Mouse (Mus musculus): ENCODE measurements around the gene Arl14ep. TPM values are rescaled to one million over a fixed set of nuclear protein-coding genes. Genes with fewer than 3 reads are reported as not detected.

The Arl14ep gene
- polyA plus RNA-seq, 1 experiment from 2014 or later = 37.9 TPM

GRCm38 (mm10) chr2:106959380-106959779, 14.8 kb downstream of the Arl14ep start:
- ATAC-seq (ENCODE audit: low FRiP score) (no peak), DNase-seq (ENCODE audit: low spot score) (no peak)
- Histone ChIP-seq H3K27ac (no peak overlapping the region), H3K4me1 (replicated peaks; ENCODE audit: control insufficient read depth, insufficient read depth, low read length) (no peaks in the 10 kb centered on the region), H3K9ac (no peak overlapping the region), H3K36me3 (replicated peaks; ENCODE audit: control insufficient read depth, insufficient read depth) (peaks cover 10% of the 10 kb centered on the region), H3K4me3 (replicated peaks; ENCODE audit: low read length) (no peak overlapping the region), H3K4me2 (replicated peaks) (no peak overlapping the region), H3K27me3 (ENCODE audit: control insufficient read depth, insufficient read depth, low read length) (no peaks in the 10 kb centered on the region), H3K9me3 (ENCODE audit: control insufficient read depth, low read length) (no peaks in the 10 kb centered on the region)
- WGBS = 85% methylated on average over 5 of the region's 5 CpGs

- no peak overlapping the region for H3K9ac ChIP-seq
- H3K9me3 ChIP-seq (ENCODE audit: control insufficient read depth, low read length) = no peaks in the 10 kb centered on the region
- H3K36me3 ChIP-seq (replicated peaks; ENCODE audit: control insufficient read depth, insufficient read depth) = peaks cover 9% of the 10 kb centered on the region; the same call in 1 of the 2 replicates
- DNase-seq (ENCODE audit: low spot score) = no peak
- ATAC-seq (ENCODE audit: low FRiP score) = no peak
- H3K4me1 ChIP-seq (replicated peaks; ENCODE audit: control insufficient read depth, insufficient read depth, low read length) = 0 out of 2 replicates have a peak, but pooled peaks cover 3% of the 10 kb centered on the region
- no peak overlapping the region for H3K4me2 ChIP-seq (replicated peaks)
- no peaks in the 10 kb centered on the region for H3K27me3 ChIP-seq (ENCODE audit: control insufficient read depth, insufficient read depth, low read length)
- no peak overlapping the region for H3K27ac ChIP-seq
- WGBS = 82% methylated on average over 6 of the region's 6 CpGs
- no peak overlapping the region for H3K4me3 ChIP-seq (replicated peaks; ENCODE audit: low read length)
These were observed 15.3 kb downstream of the Arl14ep start for GRCm38 (mm10) chr2:106958916-106959315.

GRCm38 (mm10) chr2:106956146-106956545, 18.1 kb downstream of the Arl14ep start:
- H3K36me3 ChIP-seq (replicated peaks; ENCODE audit: control insufficient read depth, insufficient read depth) = no peaks in the 10 kb centered on the region
- 0 out of 2 replicates have a peak, but pooled peaks cover 3% of the 10 kb centered on the region for H3K4me1 ChIP-seq (replicated peaks; ENCODE audit: control insufficient read depth, insufficient read depth, low read length)
- H3K4me3 ChIP-seq (replicated peaks; ENCODE audit: low read length) = no peak overlapping the region
- no peaks in the 10 kb centered on the region for H3K9me3 ChIP-seq (ENCODE audit: control insufficient read depth, low read length)
- ATAC-seq (ENCODE audit: low FRiP score) = no peak
- no peak overlapping the region for H3K4me2 ChIP-seq (replicated peaks)
- DNase-seq (ENCODE audit: low spot score) = no peak
- no peak overlapping the region for H3K9ac ChIP-seq
- no peak overlapping the region for H3K27ac ChIP-seq
- WGBS = 62% methylated on average over 6 of the region's 6 CpGs
- no peaks in the 10 kb centered on the region for H3K27me3 ChIP-seq (ENCODE audit: control insufficient read depth, insufficient read depth, low read length)

GRCm38 (mm10) chr2:106955621-106956020, 18.6 kb downstream of the Arl14ep start:
- peak; percentile 90 for DNase-seq (ENCODE audit: low spot score)

GRCm38 (mm10) chr2:106954975-106955374, 19.2 kb downstream of the Arl14ep start:
- H3K4me2 ChIP-seq (replicated peaks) = no peak overlapping the region
- no peaks in the 10 kb centered on the region for H3K36me3 ChIP-seq (replicated peaks; ENCODE audit: control insufficient read depth, insufficient read depth)
- no peak for DNase-seq (ENCODE audit: low spot score)
- no peaks in the 10 kb centered on the region for H3K9me3 ChIP-seq (ENCODE audit: control insufficient read depth, low read length)
- H3K27ac ChIP-seq = no peak overlapping the region
- no peak overlapping the region for H3K9ac ChIP-seq
- 57% methylated on average over 6 of the region's 6 CpGs for WGBS
- no peak for ATAC-seq (ENCODE audit: low FRiP score)
- 0 out of 2 replicates have a peak, but pooled peaks cover 3% of the 10 kb centered on the region for H3K4me1 ChIP-seq (replicated peaks; ENCODE audit: control insufficient read depth, insufficient read depth, low read length)
- no peaks in the 10 kb centered on the region for H3K27me3 ChIP-seq (ENCODE audit: control insufficient read depth, insufficient read depth, low read length)
- no peak overlapping the region for H3K4me3 ChIP-seq (replicated peaks; ENCODE audit: low read length)

More at GRCm38 (mm10) chr2:106955621-106956020, 18.6 kb downstream of the Arl14ep start:
- H3K4me2 ChIP-seq (replicated peaks) = no peak overlapping the region
- H3K27ac ChIP-seq = no peak overlapping the region
- H3K4me3 ChIP-seq (replicated peaks; ENCODE audit: low read length) = no peak overlapping the region
- 0 out of 2 replicates have a peak, but pooled peaks cover 3% of the 10 kb centered on the region for H3K4me1 ChIP-seq (replicated peaks; ENCODE audit: control insufficient read depth, insufficient read depth, low read length)
- no peak for ATAC-seq (ENCODE audit: low FRiP score)
- WGBS = 15% methylated on average over 10 of the region's 10 CpGs
- H3K9ac ChIP-seq = no peak overlapping the region
- no peaks in the 10 kb centered on the region for H3K9me3 ChIP-seq (ENCODE audit: control insufficient read depth, low read length)
- no peaks in the 10 kb centered on the region for H3K27me3 ChIP-seq (ENCODE audit: control insufficient read depth, insufficient read depth, low read length)
- no peaks in the 10 kb centered on the region for H3K36me3 ChIP-seq (replicated peaks; ENCODE audit: control insufficient read depth, insufficient read depth)

- ATAC-seq (ENCODE audit: low FRiP score) (no peak), DNase-seq (ENCODE audit: low spot score) (peak; percentile 32)
- 70% methylated on average over 1 of the region's 1 CpGs for WGBS
These were observed 31.8 kb downstream of the Arl14ep start for GRCm38 (mm10) chr2:106942451-106942850.

GRCm38 (mm10) chr2:106935681-106936080, 38.5 kb downstream of the Arl14ep start:
- H3K9ac ChIP-seq = no peak overlapping the region
- H3K27ac ChIP-seq = no peak overlapping the region
- H3K4me3 ChIP-seq (replicated peaks; ENCODE audit: low read length) = no peak overlapping the region
- no peaks in the 10 kb centered on the region for H3K9me3 ChIP-seq (ENCODE audit: control insufficient read depth, low read length)
- WGBS = 97% methylated on average over 2 of the region's 2 CpGs
- H3K4me1 ChIP-seq (replicated peaks; ENCODE audit: control insufficient read depth, insufficient read depth, low read length) = no peaks in the 10 kb centered on the region
- no peak for ATAC-seq (ENCODE audit: low FRiP score)
- no peaks in the 10 kb centered on the region for H3K36me3 ChIP-seq (replicated peaks; ENCODE audit: control insufficient read depth, insufficient read depth)
- no peaks in the 10 kb centered on the region for H3K27me3 ChIP-seq (ENCODE audit: control insufficient read depth, insufficient read depth, low read length)
- H3K4me2 ChIP-seq (replicated peaks) = no peak overlapping the region
- DNase-seq (ENCODE audit: low spot score) = no peak

More at GRCm38 (mm10) chr2:106942451-106942850, 31.8 kb downstream of the Arl14ep start:
- Histone ChIP-seq H3K36me3 (replicated peaks; ENCODE audit: control insufficient read depth, insufficient read depth) (no peaks in the 10 kb centered on the region), H3K4me3 (replicated peaks; ENCODE audit: low read length) (no peak overlapping the region), H3K9ac (no peak overlapping the region), H3K9me3 (ENCODE audit: control insufficient read depth, low read length) (no peaks in the 10 kb centered on the region), H3K27me3 (ENCODE audit: control insufficient read depth, insufficient read depth, low read length) (no peaks in the 10 kb centered on the region), H3K4me2 (replicated peaks) (no peak overlapping the region), H3K27ac (no peak overlapping the region), H3K4me1 (replicated peaks; ENCODE audit: control insufficient read depth, insufficient read depth, low read length) (peaks cover 7% of the 10 kb centered on the region; the same call in 1 of the 2 replicates)

GRCm38 (mm10) chr2:106929906-106930305, 44.3 kb downstream of the Arl14ep start:
- H3K27me3 ChIP-seq (ENCODE audit: control insufficient read depth, insufficient read depth, low read length) = no peaks in the 10 kb centered on the region
- H3K4me2 ChIP-seq (replicated peaks) = no peak overlapping the region
- H3K36me3 ChIP-seq (replicated peaks; ENCODE audit: control insufficient read depth, insufficient read depth) = no peaks in the 10 kb centered on the region
- H3K4me3 ChIP-seq (replicated peaks; ENCODE audit: low read length) = no peak overlapping the region
- 49% methylated on average over 3 of the region's 3 CpGs for WGBS
- H3K27ac ChIP-seq = no peak overlapping the region
- DNase-seq (ENCODE audit: low spot score) = no peak
- no peaks in the 10 kb centered on the region for H3K4me1 ChIP-seq (replicated peaks; ENCODE audit: control insufficient read depth, insufficient read depth, low read length)
- no peak overlapping the region for H3K9ac ChIP-seq
- H3K9me3 ChIP-seq (ENCODE audit: control insufficient read depth, low read length) = no peaks in the 10 kb centered on the region
- no peak for ATAC-seq (ENCODE audit: low FRiP score)

All from hindbrain, embryonic 14.5 days (tissue).